Mouse (Mus musculus): ENCODE data around the gene Gm38392. TPM values are rescaled to one million over a fixed set of nuclear protein-coding genes. Genes with fewer than 3 reads are reported as not detected.
"Not testable (repeated sequence)": the region's sequence is repeated elsewhere in the genome, so short reads cannot be mapped to it uniquely, and the experiment has no call there.

The Gm38392 gene
- polyA plus RNA-seq, 1 experiment from 2014 or later, result not detected

DNA sequence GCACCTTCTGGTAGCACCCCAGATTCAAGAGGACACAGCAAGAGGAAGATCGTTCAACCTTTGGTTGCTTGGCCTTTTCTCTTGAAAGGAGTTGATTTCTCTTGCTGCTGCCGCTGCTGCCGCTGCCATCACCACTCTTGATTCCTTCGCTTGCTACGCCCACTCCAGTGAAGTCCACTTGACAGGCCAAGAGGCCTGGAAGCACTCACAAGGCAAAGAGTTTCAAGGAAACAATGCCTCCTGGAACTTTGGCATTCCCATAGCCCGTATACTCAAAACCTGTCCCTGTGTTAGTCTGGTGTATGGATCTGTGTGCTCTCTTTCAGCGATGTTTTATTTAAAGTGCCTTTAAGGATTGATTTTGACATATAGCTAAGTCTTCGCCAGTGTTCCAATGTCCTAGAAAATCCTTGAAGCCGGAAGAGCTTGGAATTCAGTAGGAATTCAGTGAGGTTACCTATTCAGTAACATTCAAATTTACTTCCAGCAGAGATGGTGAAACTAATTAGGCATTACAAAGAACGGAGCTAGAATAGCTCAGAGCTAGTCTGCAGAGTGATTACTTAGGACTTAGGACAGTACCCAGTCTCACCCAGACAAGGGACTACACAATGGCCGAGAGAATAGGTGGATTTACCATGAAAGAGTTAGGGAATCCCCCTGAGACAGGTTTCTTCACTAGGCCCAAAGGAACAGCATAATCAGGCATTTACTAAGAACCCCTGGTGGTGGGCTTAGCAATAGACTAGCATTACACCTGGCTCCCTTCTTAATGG, 5.7 kb downstream of the Gm38392 start:
- not testable (repeated sequence) for ATAC-seq (ENCODE audit: low FRiP score); H3K27ac ChIP-seq; H3K9me3 ChIP-seq (ENCODE audit: control insufficient read depth, low read length); DNase-seq (ENCODE audit: low spot score); H3K4me3 ChIP-seq (replicated peaks; ENCODE audit: low read length); H3K27me3 ChIP-seq (ENCODE audit: control insufficient read depth, insufficient read depth, low read length); H3K36me3 ChIP-seq (replicated peaks; ENCODE audit: control insufficient read depth, insufficient read depth); H3K4me1 ChIP-seq (replicated peaks; ENCODE audit: control insufficient read depth, insufficient read depth, low read length); H3K9ac ChIP-seq; H3K4me2 ChIP-seq (replicated peaks)
- WGBS, result 63% methylated on average over 11 of the region's 11 CpGs

DNA sequence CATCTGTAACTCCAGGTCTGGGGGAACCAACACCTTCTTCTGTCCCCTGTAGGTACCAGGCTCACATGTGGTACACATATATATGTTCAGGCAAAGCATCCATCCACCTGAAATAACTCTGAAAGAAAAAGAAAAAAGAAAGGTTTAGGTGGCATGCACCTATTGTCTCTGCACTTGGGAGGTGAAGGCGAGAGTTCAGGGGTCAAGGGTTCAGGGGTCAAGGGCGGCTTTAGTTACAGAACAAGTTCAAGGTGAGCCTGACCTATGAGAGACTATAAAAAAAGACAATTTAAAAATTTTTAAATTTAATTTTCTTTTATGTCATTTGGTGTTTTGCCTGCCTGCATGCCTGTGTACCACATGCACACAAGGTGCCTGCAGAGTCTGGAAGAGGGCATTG, 7.0 kb downstream of the Gm38392 start:
- WGBS, result 96% methylated on average over 2 of the region's 2 CpGs
- H3K36me3 ChIP-seq (replicated peaks; ENCODE audit: control insufficient read depth, insufficient read depth), result no peaks in the 10 kb centered on the region
- no peaks in the 10 kb centered on the region for H3K9me3 ChIP-seq (ENCODE audit: control insufficient read depth, low read length)
- DNase-seq (ENCODE audit: low spot score) (no peak), ATAC-seq (ENCODE audit: low FRiP score) (no peak)
- no peaks in the 10 kb centered on the region for H3K27me3 ChIP-seq (ENCODE audit: control insufficient read depth, insufficient read depth, low read length)
- no peaks in the 10 kb centered on the region for H3K4me1 ChIP-seq (replicated peaks; ENCODE audit: control insufficient read depth, insufficient read depth, low read length)
- no peak overlapping the region for H3K4me2 ChIP-seq (replicated peaks)
- no peak overlapping the region for H3K4me3 ChIP-seq (replicated peaks; ENCODE audit: low read length)
- no peak overlapping the region for H3K9ac ChIP-seq
- H3K27ac ChIP-seq, result no peak overlapping the region

DNA sequence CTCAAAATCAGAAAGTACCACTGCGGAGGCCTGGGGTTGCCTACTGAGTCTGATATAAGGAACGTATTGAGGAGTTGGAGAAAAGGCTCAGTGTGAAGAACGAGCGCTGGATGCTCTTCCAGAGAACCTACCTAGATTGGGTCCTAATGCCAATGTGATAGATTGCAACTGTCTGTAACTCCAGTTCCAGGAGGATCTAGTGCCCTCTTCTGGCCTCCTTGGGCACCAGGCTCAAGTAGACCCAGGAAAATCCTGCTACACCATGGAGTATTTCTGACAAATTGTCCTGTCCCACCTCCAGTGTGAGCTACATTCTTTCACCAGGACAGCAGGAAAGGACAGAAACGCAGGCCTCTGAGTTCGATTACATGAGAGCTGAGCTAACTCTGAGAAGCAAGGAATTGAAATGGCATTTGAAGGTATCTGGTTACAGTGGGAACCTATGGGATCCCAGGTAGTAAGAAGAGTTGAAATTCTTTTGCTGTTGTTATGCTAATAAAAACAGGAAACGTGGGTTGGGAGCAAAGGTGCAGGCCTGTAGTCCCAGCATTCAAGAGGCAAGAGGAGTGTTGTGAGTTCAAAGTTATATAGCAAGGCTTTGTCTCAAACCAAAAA, 10.4 kb downstream of the Gm38392 start:
- no peak overlapping the region for H3K9ac ChIP-seq
- 46% methylated on average over 7 of the region's 7 CpGs for WGBS
- H3K36me3 ChIP-seq (replicated peaks; ENCODE audit: control insufficient read depth, insufficient read depth), result no peaks in the 10 kb centered on the region
- no peak for DNase-seq (ENCODE audit: low spot score)
- H3K4me2 ChIP-seq (replicated peaks), result no peak overlapping the region
- H3K4me1 ChIP-seq (replicated peaks; ENCODE audit: control insufficient read depth, insufficient read depth, low read length), result no peaks in the 10 kb centered on the region
- no peak for ATAC-seq (ENCODE audit: low FRiP score)
- no peaks in the 10 kb centered on the region for H3K27me3 ChIP-seq (ENCODE audit: control insufficient read depth, insufficient read depth, low read length)
- no peak overlapping the region for H3K4me3 ChIP-seq (replicated peaks; ENCODE audit: low read length)
- no peaks in the 10 kb centered on the region for H3K9me3 ChIP-seq (ENCODE audit: control insufficient read depth, low read length)
- no peak overlapping the region for H3K27ac ChIP-seq

DNA sequence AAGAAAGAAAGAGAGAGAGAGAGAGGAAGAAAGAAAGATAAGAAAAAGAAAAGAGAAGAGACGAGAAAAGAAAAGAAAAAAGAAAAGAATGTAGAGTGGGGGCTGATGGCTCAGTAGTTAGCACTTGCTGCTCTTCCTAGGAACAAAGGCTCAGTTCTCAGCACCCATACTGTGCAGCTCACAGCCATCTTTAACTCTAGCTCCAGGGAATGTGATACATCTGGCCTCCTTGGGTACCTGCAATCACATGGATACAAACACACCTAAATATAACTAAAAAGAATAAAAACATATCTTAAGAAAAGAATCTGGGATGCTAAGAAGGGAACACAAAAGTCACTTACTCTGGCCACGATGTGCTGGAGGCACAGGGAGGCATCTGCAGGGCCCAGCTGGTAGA, 10.9 kb downstream of the Gm38392 start:
- ATAC-seq (ENCODE audit: low FRiP score), result no peak
- Histone ChIP-seq H3K4me3 (replicated peaks; ENCODE audit: low read length) (no peak overlapping the region), H3K27me3 (ENCODE audit: control insufficient read depth, insufficient read depth, low read length) (no peaks in the 10 kb centered on the region), H3K9ac (no peak overlapping the region), H3K4me2 (replicated peaks) (no peak overlapping the region), H3K27ac (no peak overlapping the region), H3K36me3 (replicated peaks; ENCODE audit: control insufficient read depth, insufficient read depth) (no peaks in the 10 kb centered on the region), H3K9me3 (ENCODE audit: control insufficient read depth, low read length) (no peaks in the 10 kb centered on the region), H3K4me1 (replicated peaks; ENCODE audit: control insufficient read depth, insufficient read depth, low read length) (no peaks in the 10 kb centered on the region)
- no peak for DNase-seq (ENCODE audit: low spot score)
- WGBS, result 75% methylated on average over 2 of the region's 2 CpGs

DNA sequence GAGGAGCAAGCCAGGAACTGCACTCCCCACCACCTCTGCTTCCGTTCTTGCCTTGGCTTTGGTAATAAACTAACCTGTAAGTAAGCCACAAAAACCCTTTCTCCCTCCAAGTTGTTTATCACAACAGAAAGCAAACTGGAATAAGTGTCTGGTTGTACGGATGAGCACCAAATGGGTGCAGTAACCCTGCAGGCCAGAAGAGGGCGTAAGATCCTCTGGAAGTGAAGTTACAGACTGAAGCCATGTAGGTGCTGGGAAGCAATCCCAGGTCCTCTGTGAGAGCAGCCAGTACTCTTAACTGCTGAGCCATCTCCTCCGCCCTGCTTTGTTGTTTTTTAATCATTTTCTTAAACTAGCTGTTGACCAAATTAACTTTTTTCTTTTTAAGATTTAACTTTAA, 13.0 kb downstream of the Gm38392 start:
- H3K27ac ChIP-seq, result no peak overlapping the region
- H3K4me1 ChIP-seq (replicated peaks; ENCODE audit: control insufficient read depth, insufficient read depth, low read length), result no peaks in the 10 kb centered on the region
- H3K4me2 ChIP-seq (replicated peaks), result no peak overlapping the region
- H3K27me3 ChIP-seq (ENCODE audit: control insufficient read depth, insufficient read depth, low read length), result no peaks in the 10 kb centered on the region
- H3K4me3 ChIP-seq (replicated peaks; ENCODE audit: low read length), result no peak overlapping the region
- no peak overlapping the region for H3K9ac ChIP-seq
- H3K9me3 ChIP-seq (ENCODE audit: control insufficient read depth, low read length), result no peaks in the 10 kb centered on the region
- DNase-seq (ENCODE audit: low spot score) (no peak), ATAC-seq (ENCODE audit: low FRiP score) (no peak)
- no peaks in the 10 kb centered on the region for H3K36me3 ChIP-seq (replicated peaks; ENCODE audit: control insufficient read depth, insufficient read depth)
- WGBS, result 96% methylated on average over 4 of the region's 4 CpGs

DNA sequence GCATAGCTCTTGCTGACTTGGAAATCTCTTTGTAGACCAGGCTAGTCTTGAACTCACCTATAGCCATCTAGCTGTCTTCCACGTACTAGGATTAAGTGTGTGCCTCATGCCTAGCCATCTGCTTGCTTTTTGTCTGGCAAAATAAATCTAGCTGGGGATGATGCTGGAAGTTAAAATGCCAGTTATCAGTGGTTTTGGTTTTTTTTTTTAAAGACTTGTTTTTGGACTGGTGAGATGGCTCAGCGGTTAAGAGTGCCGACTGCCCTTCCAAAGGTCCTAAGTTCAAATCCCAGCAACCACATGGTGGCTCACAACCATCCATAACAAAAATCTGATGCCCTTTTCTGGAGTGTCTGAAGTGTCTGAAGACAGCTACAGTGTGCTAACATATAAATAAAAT, 15.2 kb downstream of the Gm38392 start:
- Histone ChIP-seq H3K27me3 (ENCODE audit: control insufficient read depth, insufficient read depth, low read length) (no peaks in the 10 kb centered on the region), H3K27ac (no peak overlapping the region), H3K4me2 (replicated peaks) (no peak overlapping the region), H3K4me3 (replicated peaks; ENCODE audit: low read length) (no peak overlapping the region), H3K9me3 (ENCODE audit: control insufficient read depth, low read length) (no peaks in the 10 kb centered on the region), H3K36me3 (replicated peaks; ENCODE audit: control insufficient read depth, insufficient read depth) (no peaks in the 10 kb centered on the region), H3K4me1 (replicated peaks; ENCODE audit: control insufficient read depth, insufficient read depth, low read length) (no peaks in the 10 kb centered on the region), H3K9ac (no peak overlapping the region)
- 92% methylated on average over 3 of the region's 3 CpGs for WGBS
- DNase-seq (ENCODE audit: low spot score) (no peak), ATAC-seq (ENCODE audit: low FRiP score) (no peak)

DNA sequence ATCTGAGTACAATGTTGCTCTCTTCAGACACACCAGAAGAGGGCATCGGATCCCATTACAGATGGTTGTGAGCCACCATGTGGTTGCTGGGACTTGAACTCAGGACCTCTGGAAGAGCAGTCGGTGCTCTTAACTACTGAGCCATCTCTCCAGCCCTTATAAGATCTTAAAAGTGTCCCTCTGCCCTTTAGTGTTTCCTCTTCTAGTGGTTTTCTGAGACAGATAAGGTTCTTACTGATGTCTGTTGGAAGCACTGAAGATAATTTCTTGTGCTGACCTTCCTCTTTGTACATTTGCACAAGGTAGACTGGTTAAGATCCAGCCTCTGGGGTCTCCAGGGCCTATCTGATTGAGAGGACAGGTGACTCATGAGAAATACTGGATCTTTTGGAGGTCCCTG, 15.7 kb downstream of the Gm38392 start:
- DNase-seq (ENCODE audit: low spot score); H3K9me3 ChIP-seq (ENCODE audit: control insufficient read depth, low read length); ATAC-seq (ENCODE audit: low FRiP score); H3K4me3 ChIP-seq (replicated peaks; ENCODE audit: low read length); H3K4me1 ChIP-seq (replicated peaks; ENCODE audit: control insufficient read depth, insufficient read depth, low read length); H3K36me3 ChIP-seq (replicated peaks; ENCODE audit: control insufficient read depth, insufficient read depth); H3K27ac ChIP-seq; H3K9ac ChIP-seq; H3K4me2 ChIP-seq (replicated peaks); H3K27me3 ChIP-seq (ENCODE audit: control insufficient read depth, insufficient read depth, low read length): not testable (repeated sequence)
- 88% methylated on average over 2 of the region's 2 CpGs for WGBS

DNA sequence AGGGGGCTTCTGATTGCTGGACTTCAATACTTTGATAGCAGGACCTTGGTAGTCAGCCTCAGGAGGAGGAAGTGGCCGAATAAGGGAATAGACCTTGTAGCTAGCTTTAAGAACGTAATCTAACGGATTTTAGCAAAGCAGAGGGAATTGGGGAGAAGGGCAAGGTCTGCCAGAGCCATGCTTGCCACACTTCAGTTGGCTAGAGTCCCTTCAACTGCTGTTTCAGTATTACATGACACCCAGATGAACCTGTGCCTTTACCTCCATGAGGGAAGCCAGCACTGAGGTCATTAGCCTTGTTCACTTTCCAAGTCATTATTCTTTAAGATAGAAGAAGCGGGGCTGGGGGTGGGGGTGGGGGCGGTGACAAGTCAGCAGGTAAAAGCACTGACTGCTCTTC, 18.0 kb downstream of the Gm38392 start:
- ATAC-seq (ENCODE audit: low FRiP score), result no peak
- DNase-seq (ENCODE audit: low spot score), result no peak
- Histone ChIP-seq H3K27me3 (ENCODE audit: control insufficient read depth, insufficient read depth, low read length) (no peaks in the 10 kb centered on the region), H3K4me2 (replicated peaks) (no peak overlapping the region), H3K4me1 (replicated peaks; ENCODE audit: control insufficient read depth, insufficient read depth, low read length) (no peaks in the 10 kb centered on the region), H3K36me3 (replicated peaks; ENCODE audit: control insufficient read depth, insufficient read depth) (no peaks in the 10 kb centered on the region), H3K9ac (no peak overlapping the region), H3K27ac (no peak overlapping the region), H3K4me3 (replicated peaks; ENCODE audit: low read length) (no peak overlapping the region), H3K9me3 (ENCODE audit: control insufficient read depth, low read length) (no peaks in the 10 kb centered on the region)
- 79% methylated on average over 5 of the region's 5 CpGs for WGBS

DNA sequence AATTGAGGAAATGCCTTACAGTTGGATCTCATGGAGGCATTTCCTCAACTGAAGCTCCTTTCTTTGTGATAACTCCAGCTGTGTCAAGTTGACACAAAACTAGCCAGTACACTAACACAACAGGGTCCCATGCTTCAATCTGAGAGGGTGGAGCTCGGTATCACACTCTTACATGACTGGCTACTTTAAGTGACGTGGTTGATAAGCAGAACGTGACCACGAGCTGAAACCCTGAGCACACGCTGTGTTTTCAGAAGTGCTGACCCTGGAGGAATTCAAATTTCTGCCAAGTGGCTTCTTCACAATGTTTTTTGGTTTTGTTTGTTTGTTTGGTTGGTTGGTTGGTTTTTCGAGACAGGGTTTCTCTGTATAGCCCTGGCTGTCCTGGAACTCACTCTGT, 19.0 kb downstream of the Gm38392 start:
- H3K27ac ChIP-seq; H3K9me3 ChIP-seq (ENCODE audit: control insufficient read depth, low read length); H3K36me3 ChIP-seq (replicated peaks; ENCODE audit: control insufficient read depth, insufficient read depth); DNase-seq (ENCODE audit: low spot score); H3K9ac ChIP-seq; ATAC-seq (ENCODE audit: low FRiP score); H3K4me3 ChIP-seq (replicated peaks; ENCODE audit: low read length); H3K27me3 ChIP-seq (ENCODE audit: control insufficient read depth, insufficient read depth, low read length); H3K4me1 ChIP-seq (replicated peaks; ENCODE audit: control insufficient read depth, insufficient read depth, low read length); H3K4me2 ChIP-seq (replicated peaks): not testable (repeated sequence)
- WGBS, result 87% methylated on average over 6 of the region's 6 CpGs

Measured in hindbrain, embryonic 14.5 days (tissue).